Mouse (Mus musculus): ENCODE measurements around the gene AC140267.1. TPM values are rescaled to one million over a fixed set of nuclear protein-coding genes. Genes with fewer than 3 reads are reported as not detected.

The AC140267.1 gene
- polyA plus RNA-seq, 1 experiment from 2014 or later = 3.3 TPM

GRCm38 (mm10) chr15:80253530-80253929 lies 17.9 kb downstream of the AC140267.1 start:
- H3K27me3 ChIP-seq (ENCODE audit: insufficient read depth, low read length) = no peaks in the 10 kb centered on the region
- peaks cover 31% of the 10 kb centered on the region for H3K4me1 ChIP-seq (ENCODE audit: insufficient read depth, low read length)
- H3K4me3 ChIP-seq (ENCODE audit: low read length) = no peak overlapping the region
- H3K4me2 ChIP-seq (replicated peaks; ENCODE audit: low read depth, low read length) = no peak overlapping the region
- H3K9ac ChIP-seq (replicated peaks; ENCODE audit: low read length) = 0 out of 2 replicates have a peak overlapping the region, but pooled peaks have one; percentile 0
- whole genome bisulfite sequencing = 10% methylated on average over 2 of the region's 2 CpGs
- peak overlapping the region; percentile 99 for H3K27ac ChIP-seq (ENCODE audit: low read length)
- H3K36me3 ChIP-seq (ENCODE audit: insufficient read depth, low read length) = peaks cover 56% of the 10 kb centered on the region
- no peaks in the 10 kb centered on the region for H3K9me3 ChIP-seq (ENCODE audit: low read length)
- no peak for ATAC-seq (ENCODE audit: low FRiP score, low TSS enrichment)

- Histone ChIP-seq H3K27me3 (ENCODE audit: insufficient read depth, low read length) (no peaks in the 10 kb centered on the region), H3K4me3 (ENCODE audit: low read length) (peak overlapping the region; percentile 100), H3K36me3 (ENCODE audit: insufficient read depth, low read length) (peaks cover 50% of the 10 kb centered on the region), H3K4me2 (replicated peaks; ENCODE audit: low read depth, low read length) (peak overlapping the region; percentile 73), H3K9me3 (ENCODE audit: low read length) (no peaks in the 10 kb centered on the region), H3K9ac (replicated peaks; ENCODE audit: low read length) (peak overlapping the region; percentile 100), H3K4me1 (ENCODE audit: insufficient read depth, low read length) (peaks cover 31% of the 10 kb centered on the region), H3K27ac (ENCODE audit: low read length) (peak overlapping the region; percentile 99)
- no peak for ATAC-seq (ENCODE audit: low FRiP score, low TSS enrichment)
- 25% methylated on average over 6 of the region's 6 CpGs for WGBS
Observed at GRCm38 (mm10) chr15:80254207-80254606, 18.6 kb downstream of the AC140267.1 start.

- no peaks in the 10 kb centered on the region for H3K27me3 ChIP-seq (ENCODE audit: insufficient read depth, low read length)
- H3K4me2 ChIP-seq (replicated peaks; ENCODE audit: low read depth, low read length) = peak within 1 kb of the TSS; percentile 73
- peaks cover 41% of the 10 kb centered on the region for H3K36me3 ChIP-seq (ENCODE audit: insufficient read depth, low read length)
- H3K4me3 ChIP-seq (ENCODE audit: low read length) = peak within 1 kb of the TSS; percentile 100
- peak within 1 kb of the TSS; percentile 100 for H3K9ac ChIP-seq (replicated peaks; ENCODE audit: low read length)
- WGBS = under 1% methylated on average over 62 of the region's 62 CpGs
- no peaks in the 10 kb centered on the region for H3K9me3 ChIP-seq (ENCODE audit: low read length)
- peak within 1 kb of the TSS; percentile 99 for H3K27ac ChIP-seq (ENCODE audit: low read length)
- ATAC-seq (ENCODE audit: low FRiP score, low TSS enrichment) = peak; percentile 95
- peaks cover 31% of the 10 kb centered on the region for H3K4me1 ChIP-seq (ENCODE audit: insufficient read depth, low read length)
Observed at GRCm38 (mm10) chr15:80254847-80255645, 19.4 kb downstream of the AC140267.1 start, which contains the start of gene Atf4. Atf4 (plus strand) TSS chr15:80255184.

GRCm38 (mm10) chr15:80255646-80256121 lies 20.0 kb downstream of the AC140267.1 start:
- peak overlapping the region; percentile 100 for H3K9ac ChIP-seq (replicated peaks; ENCODE audit: low read length)
- H3K4me2 ChIP-seq (replicated peaks; ENCODE audit: low read depth, low read length) = peak overlapping the region; percentile 73
- peak overlapping the region; percentile 99 for H3K27ac ChIP-seq (ENCODE audit: low read length)
- H3K9me3 ChIP-seq (ENCODE audit: low read length) = no peaks in the 10 kb centered on the region
- H3K4me1 ChIP-seq (ENCODE audit: insufficient read depth, low read length) = peaks cover 31% of the 10 kb centered on the region
- ATAC-seq (ENCODE audit: low FRiP score, low TSS enrichment) = peak; percentile 55
- no peaks in the 10 kb centered on the region for H3K27me3 ChIP-seq (ENCODE audit: insufficient read depth, low read length)
- WGBS = under 1% methylated on average over 51 of the region's 51 CpGs
- H3K4me3 ChIP-seq (ENCODE audit: low read length) = peak overlapping the region; percentile 100
- H3K36me3 ChIP-seq (ENCODE audit: insufficient read depth, low read length) = peaks cover 35% of the 10 kb centered on the region

- Histone ChIP-seq H3K9me3 (ENCODE audit: low read length) (no peaks in the 10 kb centered on the region), H3K27ac (ENCODE audit: low read length) (peak overlapping the region; percentile 99), H3K36me3 (ENCODE audit: insufficient read depth, low read length) (peaks cover 30% of the 10 kb centered on the region), H3K4me2 (replicated peaks; ENCODE audit: low read depth, low read length) (peak overlapping the region; percentile 73), H3K27me3 (ENCODE audit: insufficient read depth, low read length) (no peaks in the 10 kb centered on the region), H3K9ac (replicated peaks; ENCODE audit: low read length) (peak overlapping the region; percentile 100), H3K4me1 (ENCODE audit: insufficient read depth, low read length) (peaks cover 31% of the 10 kb centered on the region), H3K4me3 (ENCODE audit: low read length) (peak overlapping the region; percentile 100)
- 10% methylated on average over 16 of the region's 16 CpGs for WGBS
- no peak for ATAC-seq (ENCODE audit: low FRiP score, low TSS enrichment)
Observed at GRCm38 (mm10) chr15:80256242-80256641, 20.6 kb downstream of the AC140267.1 start.

- Histone ChIP-seq H3K4me3 (ENCODE audit: low read length) (peak overlapping the region; percentile 100), H3K27me3 (ENCODE audit: insufficient read depth, low read length) (no peaks in the 10 kb centered on the region), H3K9ac (replicated peaks; ENCODE audit: low read length) (peak overlapping the region; percentile 100), H3K27ac (ENCODE audit: low read length) (peak overlapping the region; percentile 99), H3K36me3 (ENCODE audit: insufficient read depth, low read length) (peaks cover 27% of the 10 kb centered on the region), H3K9me3 (ENCODE audit: low read length) (no peaks in the 10 kb centered on the region), H3K4me1 (ENCODE audit: insufficient read depth, low read length) (peaks cover 31% of the 10 kb centered on the region), H3K4me2 (replicated peaks; ENCODE audit: low read depth, low read length) (peak overlapping the region; percentile 73)
- no peak for ATAC-seq (ENCODE audit: low FRiP score, low TSS enrichment)
- WGBS = 55% methylated on average over 12 of the region's 12 CpGs
Observed at GRCm38 (mm10) chr15:80256656-80257601, 21.3 kb downstream of the AC140267.1 start.

GRCm38 (mm10) chr15:80257602-80258239 lies 22.1 kb downstream of the AC140267.1 start:
- peak overlapping the region; percentile 99 for H3K27ac ChIP-seq (ENCODE audit: low read length)
- ATAC-seq (ENCODE audit: low FRiP score, low TSS enrichment) = no peak
- no peaks in the 10 kb centered on the region for H3K9me3 ChIP-seq (ENCODE audit: low read length)
- peaks cover 31% of the 10 kb centered on the region for H3K36me3 ChIP-seq (ENCODE audit: insufficient read depth, low read length)
- H3K4me2 ChIP-seq (replicated peaks; ENCODE audit: low read depth, low read length) = peak overlapping the region; percentile 73
- peaks cover 32% of the 10 kb centered on the region for H3K4me1 ChIP-seq (ENCODE audit: insufficient read depth, low read length)
- peak overlapping the region; percentile 100 for H3K4me3 ChIP-seq (ENCODE audit: low read length)
- peak overlapping the region; percentile 100 for H3K9ac ChIP-seq (replicated peaks; ENCODE audit: low read length)
- no peaks in the 10 kb centered on the region for H3K27me3 ChIP-seq (ENCODE audit: insufficient read depth, low read length)
- WGBS = 28% methylated on average over 4 of the region's 4 CpGs

GRCm38 (mm10) chr15:80258240-80259170 lies 22.9 kb downstream of the AC140267.1 start:
- H3K4me3 ChIP-seq (ENCODE audit: low read length) = no peak overlapping the region
- ATAC-seq (ENCODE audit: low FRiP score, low TSS enrichment) = no peak
- H3K9me3 ChIP-seq (ENCODE audit: low read length) = no peaks in the 10 kb centered on the region
- H3K4me2 ChIP-seq (replicated peaks; ENCODE audit: low read depth, low read length) = no peak overlapping the region
- 62% methylated on average over 11 of the region's 11 CpGs for WGBS
- no peak overlapping the region for H3K9ac ChIP-seq (replicated peaks; ENCODE audit: low read length)
- H3K27ac ChIP-seq (ENCODE audit: low read length) = peak overlapping the region; percentile 99
- H3K27me3 ChIP-seq (ENCODE audit: insufficient read depth, low read length) = no peaks in the 10 kb centered on the region
- peaks cover 32% of the 10 kb centered on the region for H3K4me1 ChIP-seq (ENCODE audit: insufficient read depth, low read length)
- peaks cover 31% of the 10 kb centered on the region for H3K36me3 ChIP-seq (ENCODE audit: insufficient read depth, low read length)
